Mouse (Mus musculus) thymus, adult 2 months (tissue): Measurements from ENCODE around the gene Osbpl9.

Experiments used
- CTCF ChIP-seq: fragments of 200-500 bp; IDR thresholded peaks from 2 replicates; pipeline ENCODE4 v1.5.1; 2012; ENCODE audit warnings: mild to moderate bottlenecking, control low read depth, low read length, moderate library complexity, borderline replicate concordance; ENCODE audit not compliant: control insufficient read depth, poor library complexity, insufficient read depth; ENCODE audit errors: extremely low read depth
- POLR2A ChIP-seq: fragments of 200-500 bp; IDR thresholded peaks from 2 replicates; pipeline ENCODE4 v1.6.1; 2012; ENCODE audit warnings: mild to moderate bottlenecking, low read length, control low read depth, moderate library complexity; ENCODE audit not compliant: control insufficient read depth, poor library complexity, insufficient read depth; ENCODE audit errors: extremely low read depth

DNA sequence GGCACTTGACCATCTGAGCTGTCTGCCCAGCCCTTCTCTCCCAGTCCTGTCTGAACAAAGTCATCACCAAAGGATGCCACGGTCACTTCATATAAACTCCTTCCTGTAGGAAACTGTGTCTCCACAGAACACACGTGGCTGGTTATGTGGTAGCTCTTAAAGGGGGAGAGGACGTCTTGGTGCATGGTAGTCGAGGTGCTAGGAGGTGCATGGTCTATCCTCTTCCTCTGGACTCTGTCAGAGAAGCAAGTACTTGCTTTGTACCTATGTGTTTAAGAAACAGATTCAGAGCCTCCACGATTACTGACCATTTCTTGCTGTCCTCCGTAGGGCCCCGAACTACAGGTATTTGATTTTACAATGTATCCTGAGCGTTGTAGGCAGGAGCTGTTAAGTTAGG, 144.4 kb downstream of the Osbpl9 start:
- no peak for TF ChIP-seq CTCF
- TF ChIP-seq POLR2A, result no peak
